Mouse (Mus musculus) lung, postnatal 25 days (tissue): ENCODE measurements around the gene Irf7.
A peak's percentile ranks its signal among the peaks of the same experiment; 100 is the strongest.
"Not testable (repeated sequence)": the region's sequence is repeated elsewhere in the genome, so short reads cannot be mapped to it uniquely, and the experiment has no call there.

Experiments
- DNase-seq: peaks from one replicate; pipeline ENCODE4 v3.0.0; 2022; ENCODE audit warnings: low spot score

Gene Irf7

GRCm38 (mm10) chr7:141275356-141275755, 9.1 kb upstream of the Irf7 start:
- DNase-seq: no peak

DNA sequence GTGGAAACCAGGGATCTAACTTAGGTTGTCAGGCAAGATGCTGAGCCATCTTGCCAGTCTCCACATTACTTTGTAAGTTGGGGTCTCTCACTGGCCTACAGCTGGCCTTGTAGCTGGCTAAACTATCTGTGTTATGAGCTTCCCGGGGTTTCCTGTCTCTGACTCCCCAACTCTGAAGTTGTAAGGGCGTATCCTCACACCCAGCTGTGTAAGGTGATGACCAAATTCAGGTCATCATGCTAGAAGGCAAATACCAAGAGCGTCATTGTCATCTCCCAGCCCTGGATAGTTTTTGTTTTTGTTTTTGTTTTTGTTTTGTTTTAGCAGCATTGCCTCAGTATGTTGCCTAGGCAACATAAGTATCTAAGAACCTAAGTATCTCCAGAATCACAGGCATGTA, 4.3 kb upstream of the Irf7 start:
- no peak for DNase-seq

GRCm38 (mm10) chr7:141269273-141269545, 2.9 kb upstream of the Irf7 start:
- DNase-seq: no peak

DNA sequence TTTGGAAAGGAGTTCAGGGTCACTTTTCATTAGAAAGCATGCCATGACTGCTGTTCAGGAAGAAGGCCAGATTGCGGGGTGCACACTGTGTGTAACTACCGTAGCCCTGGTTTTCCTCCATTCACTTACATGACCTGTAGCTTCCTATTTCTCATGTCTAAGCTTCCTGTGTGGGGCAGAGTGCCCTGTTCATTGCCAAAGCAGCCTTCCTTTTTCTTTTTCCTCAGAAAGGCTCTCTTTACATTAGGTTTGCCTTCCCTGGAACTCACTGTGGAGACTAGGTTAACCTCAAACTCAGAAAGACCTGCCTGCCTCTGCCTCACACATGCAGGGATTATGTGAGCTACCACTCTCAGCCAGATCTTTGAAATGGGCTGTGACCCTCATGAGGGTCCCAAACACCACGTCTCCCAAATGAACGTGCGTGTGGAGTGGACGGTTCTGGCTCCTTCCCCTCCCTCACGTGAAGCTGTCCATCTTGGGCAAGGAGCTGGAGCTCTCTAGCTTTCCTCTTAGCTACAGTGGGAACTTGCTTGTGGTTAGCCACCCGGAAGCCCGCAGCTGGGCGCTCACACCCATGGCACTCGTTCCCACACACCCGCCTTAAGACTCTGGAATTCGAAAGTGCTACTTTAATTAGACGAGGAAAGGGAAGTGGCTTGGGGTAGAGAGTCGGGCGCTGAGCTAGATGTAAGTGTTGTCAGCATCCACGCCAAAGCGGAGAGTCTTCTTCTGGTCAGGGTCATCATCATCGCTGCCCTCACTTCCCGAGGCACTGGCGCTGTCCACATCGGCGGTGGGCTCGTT, 2.4 kb upstream of the Irf7 start:
- DNase-seq: peak; percentile 62

- DNase-seq: no peak
Measured at GRCm38 (mm10) chr7:141265411-141265738, 906 bp downstream of the Irf7 start.

DNA sequence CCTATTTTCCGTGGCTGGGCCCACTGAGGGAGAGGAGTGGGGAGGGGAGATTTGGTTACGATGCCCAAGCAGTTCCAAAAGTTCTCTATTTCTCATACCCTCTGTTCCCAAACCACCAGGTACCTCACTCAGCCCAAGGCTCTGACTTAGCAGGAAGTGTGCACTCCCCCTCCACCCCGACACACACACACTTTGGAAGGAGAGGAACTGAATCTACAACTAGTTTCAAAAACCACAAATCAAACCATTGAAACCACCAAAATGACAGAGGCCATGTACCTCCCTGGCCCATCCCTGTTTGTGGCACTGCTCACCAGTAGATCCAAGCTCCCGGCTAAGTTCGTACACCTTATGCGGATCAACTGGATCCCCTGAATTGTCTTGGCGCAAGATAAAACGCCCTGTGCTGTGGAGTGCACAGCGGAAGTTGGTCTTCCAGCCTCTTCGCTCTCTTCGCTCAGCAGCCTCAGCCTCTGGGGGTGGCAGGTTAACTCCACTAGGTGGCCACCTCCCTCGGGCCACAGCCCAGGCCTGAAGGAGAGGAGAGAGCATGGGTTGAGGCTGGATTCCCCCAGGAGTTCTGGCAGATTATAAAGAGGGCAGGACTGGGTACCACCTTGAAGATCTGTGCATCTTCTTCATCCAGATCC, 1.4 kb downstream of the Irf7 start:
- DNase-seq: peak; percentile 28

DNA sequence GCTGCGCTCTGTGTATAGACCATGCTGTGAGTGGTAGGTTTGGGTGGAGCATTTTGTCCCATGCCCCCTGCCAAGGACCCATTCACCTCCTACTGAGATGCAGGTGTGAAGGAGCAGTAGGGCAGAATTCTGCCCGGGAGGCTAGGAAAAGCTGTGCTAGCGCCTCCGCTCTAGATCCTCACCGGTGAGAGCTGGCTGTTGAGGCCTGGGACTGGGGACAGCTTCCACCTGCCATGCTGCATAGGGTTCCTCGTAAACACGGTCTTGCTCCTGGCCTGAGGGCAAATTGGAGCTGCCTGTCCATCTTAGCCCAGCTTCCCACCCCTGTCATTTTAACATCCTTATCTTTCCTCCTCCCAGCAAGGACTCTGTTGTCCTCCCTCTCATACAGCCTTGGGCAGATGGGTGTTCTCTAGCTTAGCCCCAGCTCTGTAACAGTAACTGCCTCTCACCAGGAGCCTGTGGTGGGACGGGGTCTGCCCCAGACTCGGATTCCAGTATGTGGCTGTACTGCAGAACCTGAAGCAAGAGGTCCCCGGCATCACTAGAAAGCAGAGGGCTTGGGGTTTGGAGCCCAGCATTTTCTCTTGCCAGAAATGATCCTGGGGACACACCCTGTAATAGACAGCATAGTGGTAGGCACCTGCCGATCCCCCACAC, 2.1 kb downstream of the Irf7 start:
- no peak for DNase-seq

GRCm38 (mm10) chr7:141263640-141264039, 2.6 kb downstream of the Irf7 start:
- no peak for DNase-seq

- no peak for DNase-seq
Measured at GRCm38 (mm10) chr7:141261480-141261879, 4.8 kb downstream of the Irf7 start.

DNA sequence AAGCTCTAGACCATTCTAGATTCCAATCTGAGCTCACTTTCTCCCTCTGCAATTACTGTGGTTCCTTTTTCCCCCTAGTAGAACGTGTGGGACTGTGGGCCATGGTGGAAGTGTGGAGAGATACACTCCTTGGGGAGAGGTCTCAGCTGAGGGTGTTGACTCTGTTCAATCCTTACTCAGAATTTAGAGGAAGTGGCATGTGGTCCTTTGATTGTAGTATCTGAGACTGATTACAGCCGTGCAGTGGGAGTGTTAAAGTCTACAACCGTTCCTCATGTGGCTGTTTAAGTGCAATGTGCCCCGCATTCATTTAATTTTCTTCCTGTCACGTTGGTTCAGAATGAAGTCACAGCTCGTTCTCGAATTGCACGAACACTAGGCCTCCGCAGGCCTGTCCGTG, 10.1 kb downstream of the Irf7 start:
- DNase-seq: no peak

DNA sequence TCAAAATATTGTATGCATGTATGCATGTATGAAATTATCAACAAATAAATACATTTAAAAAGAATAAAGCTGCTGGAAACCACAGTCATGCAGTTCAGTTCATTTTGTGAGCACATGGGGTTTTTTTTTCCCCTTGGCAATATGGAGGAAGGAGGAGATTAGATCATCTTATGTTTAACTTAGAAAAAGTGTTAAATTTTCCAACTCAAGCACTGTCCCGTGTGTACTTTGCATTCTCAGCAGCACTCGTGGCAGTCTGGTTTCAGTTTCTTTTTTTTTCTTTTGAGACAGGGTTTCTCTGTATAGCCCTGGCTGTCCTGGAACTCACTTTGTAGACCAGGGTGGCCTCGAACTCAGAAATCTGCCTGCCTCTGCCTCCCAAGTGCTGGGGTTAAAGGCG, 15.8 kb downstream of the Irf7 start:
- not testable (repeated sequence) for DNase-seq

DNA sequence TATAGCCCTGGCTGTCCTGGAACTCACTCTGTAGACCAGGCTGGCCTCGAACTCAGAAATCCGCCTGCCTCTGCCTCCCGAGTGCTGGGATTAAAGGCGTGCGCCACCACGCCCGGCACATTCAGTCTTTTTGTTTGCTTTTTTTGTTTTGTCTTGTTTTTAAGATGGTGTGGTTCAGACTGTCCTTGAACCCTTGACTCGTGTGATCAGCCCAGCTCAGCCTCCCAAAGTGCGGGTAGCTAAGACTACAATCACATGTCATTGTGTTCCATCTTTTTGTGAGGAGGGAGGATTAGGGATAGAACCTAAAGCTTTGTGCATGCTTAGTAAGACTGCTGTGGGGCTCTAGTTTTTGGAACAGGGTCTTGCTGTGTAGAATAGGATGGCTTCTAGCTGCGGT, 34.7 kb downstream of the Irf7 start:
- no peak for DNase-seq

GRCm38 (mm10) chr7:141231111-141231510, 35.2 kb downstream of the Irf7 start:
- no peak for DNase-seq

GRCm38 (mm10) chr7:141230570-141230969, 35.7 kb downstream of the Irf7 start:
- no peak for DNase-seq

- DNase-seq: no peak
Measured at GRCm38 (mm10) chr7:141229702-141230101, 36.6 kb downstream of the Irf7 start.

DNA sequence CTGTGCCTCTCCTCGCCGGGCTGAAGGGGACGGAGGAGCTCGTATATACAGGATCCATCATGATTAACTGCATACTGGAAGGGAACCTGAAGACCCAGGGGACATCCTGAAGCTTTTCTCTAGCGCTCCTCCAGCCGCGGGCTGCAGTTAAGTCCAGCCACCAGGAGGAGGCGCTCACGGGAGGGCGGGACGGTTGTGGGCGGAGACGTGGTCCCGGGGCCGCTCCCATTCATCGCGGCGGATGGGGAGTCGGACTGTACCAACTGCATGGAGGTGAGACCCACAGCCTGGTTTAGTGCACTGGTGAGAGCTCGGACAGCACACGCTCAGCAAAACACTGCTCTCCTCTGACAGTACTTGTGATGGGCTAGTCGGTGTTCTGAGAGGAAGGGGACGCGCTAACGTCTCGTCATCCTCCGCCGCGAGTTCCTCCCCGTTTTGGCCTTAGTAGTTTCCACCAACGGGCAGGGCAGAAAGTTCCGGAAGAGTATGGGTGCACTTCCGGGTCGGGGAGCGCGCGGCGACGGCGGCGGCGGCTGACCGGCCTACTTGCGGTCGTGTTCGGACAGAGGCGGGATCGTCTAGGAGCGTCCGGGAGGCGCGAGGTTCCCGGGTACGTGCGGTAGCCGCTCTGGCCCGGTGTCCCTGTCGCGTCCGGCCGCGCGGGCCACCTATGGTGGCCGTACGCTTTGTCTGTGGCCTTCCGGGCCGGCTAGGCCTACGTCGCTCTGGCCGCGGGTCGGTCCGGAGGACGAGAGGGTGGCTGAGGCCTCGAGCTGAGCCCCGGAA, 37.8 kb downstream of the Irf7 start, which contains the start of gene Phrf1:
Gene Phrf1, plus strand, starts transcription at position 506 of the 789 bp plus-strand sequence.
- DNase-seq: peak; percentile 90

DNA sequence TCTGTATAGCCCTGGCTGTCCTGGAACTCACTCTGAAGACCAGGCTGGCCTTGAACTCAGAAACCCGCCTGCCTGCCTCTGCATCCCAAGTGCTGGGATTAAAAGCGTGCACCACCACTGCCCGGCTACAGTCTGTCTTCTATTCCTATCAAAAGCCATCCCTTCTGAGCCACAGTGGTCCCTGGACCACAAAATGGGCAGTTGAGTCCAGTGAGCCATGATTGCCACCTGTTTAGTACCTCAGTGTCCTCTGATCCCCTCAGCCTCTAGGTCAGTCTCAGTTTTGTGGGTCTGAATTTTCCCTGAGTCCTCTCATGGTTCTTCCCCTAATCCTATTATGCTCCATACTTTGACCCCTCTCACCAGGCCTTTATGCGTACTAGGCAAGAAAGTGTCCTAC, 38.5 kb downstream of the Irf7 start:
- no peak for DNase-seq

- DNase-seq: no peak
Measured at GRCm38 (mm10) chr7:141226535-141226934, 39.7 kb downstream of the Irf7 start.

DNA sequence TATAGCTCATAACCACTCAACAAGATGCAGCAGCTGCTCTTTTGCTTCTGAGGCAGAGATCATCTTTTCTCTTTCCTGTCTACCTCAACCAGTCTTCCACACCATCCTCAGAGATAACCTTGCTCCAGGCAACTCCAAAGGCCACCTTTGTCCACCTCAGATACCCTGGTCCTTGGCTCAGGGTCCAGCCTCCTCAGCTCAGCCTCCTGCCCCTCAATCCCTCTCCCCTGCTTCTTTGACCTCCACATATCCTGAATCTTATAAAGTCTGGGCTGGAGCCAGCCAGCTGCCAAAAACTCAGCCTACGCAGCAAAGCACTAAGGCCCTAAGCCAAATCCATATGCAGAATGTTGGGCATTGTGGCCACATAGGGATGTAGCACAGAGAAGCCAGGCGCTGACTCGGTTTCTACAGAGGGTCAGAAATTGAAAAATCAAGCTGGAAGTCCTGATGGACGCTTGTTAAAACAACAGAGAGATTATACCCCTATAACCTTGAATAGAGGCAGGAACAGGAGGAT, 43.5 kb downstream of the Irf7 start:
- DNase-seq: no peak

DNA sequence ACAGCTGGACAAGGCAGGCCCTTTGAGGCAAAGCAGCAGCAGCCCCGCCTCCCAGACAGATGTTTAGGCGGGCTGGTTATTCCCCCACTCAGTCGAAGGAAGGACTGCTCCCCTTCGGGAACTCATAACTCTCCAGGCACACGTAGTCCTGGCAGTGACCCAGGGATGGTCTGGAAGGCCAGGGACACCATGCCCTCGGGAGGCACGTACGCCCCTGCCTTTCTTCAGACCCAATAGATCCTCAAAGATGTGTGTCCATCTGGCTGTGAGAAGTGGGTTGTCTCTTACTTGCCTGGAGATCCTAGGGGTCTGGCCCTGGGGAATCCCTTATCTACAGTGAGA, 44.2 kb downstream of the Irf7 start:
- DNase-seq: no peak

DNA sequence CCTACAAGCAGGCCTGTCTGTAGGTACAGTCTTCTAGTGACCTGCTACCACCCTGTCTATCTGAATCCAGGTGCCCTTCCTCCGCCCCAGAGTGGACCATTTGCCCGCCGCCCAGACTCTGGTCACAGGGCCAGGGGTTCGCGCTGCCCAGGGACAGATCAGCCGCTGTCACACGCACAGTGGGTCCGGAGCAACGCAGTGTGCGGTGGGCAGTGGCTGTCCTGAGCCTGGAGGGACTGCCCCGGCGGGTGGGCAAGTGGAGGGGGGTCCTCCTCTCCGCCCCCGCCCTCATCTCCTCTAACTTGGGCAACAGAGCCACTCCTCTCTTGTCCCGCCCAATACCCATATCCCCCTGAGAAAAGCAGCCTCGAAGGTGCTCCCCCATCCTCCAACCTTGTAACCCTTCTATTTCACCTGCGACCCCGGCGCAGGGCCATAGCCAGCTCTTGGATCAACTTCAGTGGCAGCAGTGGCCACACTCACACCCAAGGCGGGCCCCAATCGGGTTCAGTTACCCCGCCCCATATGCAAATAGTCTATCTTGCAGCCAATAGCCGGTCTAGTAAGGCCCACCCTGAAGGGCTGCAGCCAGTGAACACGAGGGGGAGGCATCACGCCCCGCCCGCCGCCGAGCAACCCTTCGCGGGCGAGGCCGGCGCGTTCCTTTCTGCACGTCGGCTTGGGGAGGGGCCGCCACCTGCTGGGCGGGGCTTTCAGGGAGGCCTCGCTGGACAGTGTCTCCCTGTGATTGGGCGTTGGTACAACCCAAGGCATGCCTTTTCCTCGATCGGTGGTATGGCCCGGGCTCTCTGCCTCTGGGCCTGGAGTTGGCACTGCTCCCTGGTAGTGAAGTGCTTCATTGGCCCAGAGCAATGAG, 44.8 kb downstream of the Irf7 start:
- peak; percentile 98 for DNase-seq

GRCm38 (mm10) chr7:141220377-141220776, 45.9 kb downstream of the Irf7 start:
- DNase-seq: no peak
